Mouse (Mus musculus) hematopoietic multipotent progenitor cell, adult 10-12 weeks (in vitro differentiated cells): ENCODE results near the gene Pot1a. TPM values are rescaled to one million over a fixed set of nuclear protein-coding genes. Genes with fewer than 3 reads are reported as not detected.

Experiments
- polyA plus RNA-seq: library from polyadenylated mRNA; stranded (reverse); fragments of >175 nt; gene quantifications from 2 replicates; pipeline ENCODE4 v1.2.3, GENCODE M21; 2012; ENCODE audit warnings: low replicate concordance

Pot1a gene
- polyA plus RNA-seq, result 0.88 and 1.8 TPM in 2 replicates

DNA sequence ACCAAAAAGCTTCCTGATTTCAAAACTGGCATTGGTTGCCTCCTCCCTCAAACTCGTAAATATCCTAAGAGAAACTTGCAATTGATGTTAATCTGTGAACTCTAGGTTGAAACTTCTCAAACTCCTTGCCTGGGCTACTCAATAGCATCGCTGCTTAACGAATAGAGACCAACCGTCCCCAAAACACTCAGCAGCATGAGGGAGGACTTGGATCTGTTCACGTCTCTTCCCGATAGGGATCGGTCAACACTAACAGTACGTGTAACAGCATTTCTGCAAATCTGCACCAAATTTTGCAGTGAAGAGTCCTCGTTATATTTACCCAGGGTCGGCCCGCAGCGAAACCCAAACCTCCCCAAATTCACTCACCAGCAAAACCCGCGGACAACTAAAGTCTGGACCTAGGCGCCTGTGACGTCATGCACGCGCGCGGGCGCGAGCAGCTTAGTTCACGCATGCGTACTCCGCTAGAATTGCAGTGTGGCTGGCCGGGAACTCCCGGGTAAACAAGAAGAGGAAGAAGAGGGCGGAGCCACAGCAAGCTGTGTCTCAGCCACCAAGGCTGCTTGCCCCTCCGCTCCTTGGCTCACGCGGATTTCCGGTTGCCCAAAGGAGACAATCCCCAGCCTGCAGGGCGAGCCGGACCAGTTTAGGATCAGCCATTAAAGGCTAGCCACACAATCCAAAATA, at the start of gene Pot1a:
Gene Pot1a (minus strand): TSS at position 441 of the 690 bp plus-strand sequence.

Other genes with a start within 250 kb of the Pot1a start
- not detected in 2 replicates for gene Gpr37, start 118.5 kb downstream of the Pot1a start, polyA plus RNA-seq